Mouse (Mus musculus) neural tube, embryonic 15.5 days (tissue): ENCODE measurements at regions not wholly inside any gene's neighbourhood (a gene's known extent, or its start where the extent isn't known, plus 50 kb on each side); places are given as distances from the start of the nearest gene placed in this dataset.
A peak's percentile ranks its signal among the peaks of the same experiment; 100 is the strongest.

Source experiments
- ATAC-seq: fragments of 200-750 bp; cut with Nextera tagmentation; 2 replicates; pipeline ENCODE4 v1.8.0; 2017; ENCODE audit warnings: mild to moderate bottlenecking, moderate TSS enrichment, moderate library complexity; ENCODE audit not compliant: low FRiP score
- H3K27ac ChIP-seq: fragments of 300-500 bp; sonication (generic); replicated peaks from 2 replicates; pipeline ENCODE4 v1.5.1; 2015; ENCODE audit warnings: mild to moderate bottlenecking, inconsistent platforms
- H3K27me3 ChIP-seq: fragments of 300-500 bp; sonication (generic); replicated peaks from 2 replicates; pipeline ENCODE4 v1.6.1; 2015; ENCODE audit warnings: inconsistent platforms
- H3K36me3 ChIP-seq: fragments of 300-500 bp; sonication (generic); 2 replicates; pipeline ENCODE4 v1.6.1; 2015; ENCODE audit warnings: inconsistent platforms
- H3K4me1 ChIP-seq: fragments of 300-500 bp; sonication (generic); 2 replicates; pipeline ENCODE4 v1.6.1; 2015; ENCODE audit warnings: inconsistent platforms
- H3K4me2 ChIP-seq: fragments of 300-500 bp; sonication (generic); 2 replicates; pipeline ENCODE4 v1.6.1; 2015; ENCODE audit warnings: inconsistent platforms, mild to moderate bottlenecking, moderate library complexity
- H3K4me3 ChIP-seq: fragments of 300-500 bp; sonication (generic); replicated peaks from 2 replicates; pipeline ENCODE4 v1.5.1; 2015; ENCODE audit warnings: mild to moderate bottlenecking, inconsistent platforms
- H3K9ac ChIP-seq: fragments of 300-500 bp; sonication (generic); replicated peaks from 2 replicates; pipeline ENCODE4 v1.6.1; 2015; ENCODE audit warnings: mild to moderate bottlenecking, inconsistent platforms
- H3K9me3 ChIP-seq: fragments of 300-500 bp; sonication (generic); replicated peaks from 2 replicates; pipeline ENCODE4 v1.6.1; 2016; ENCODE audit warnings: inconsistent platforms
- WGBS: fragments of 180-500 bp; shearing (Covaris S2); methylation state at CpG from one replicate; pipeline ENCODE4 v1.1.7; 2015; ENCODE audit warnings: mixed read lengths; 5-methylcytosine and 5-hydroxymethylcytosine counted together

DNA sequence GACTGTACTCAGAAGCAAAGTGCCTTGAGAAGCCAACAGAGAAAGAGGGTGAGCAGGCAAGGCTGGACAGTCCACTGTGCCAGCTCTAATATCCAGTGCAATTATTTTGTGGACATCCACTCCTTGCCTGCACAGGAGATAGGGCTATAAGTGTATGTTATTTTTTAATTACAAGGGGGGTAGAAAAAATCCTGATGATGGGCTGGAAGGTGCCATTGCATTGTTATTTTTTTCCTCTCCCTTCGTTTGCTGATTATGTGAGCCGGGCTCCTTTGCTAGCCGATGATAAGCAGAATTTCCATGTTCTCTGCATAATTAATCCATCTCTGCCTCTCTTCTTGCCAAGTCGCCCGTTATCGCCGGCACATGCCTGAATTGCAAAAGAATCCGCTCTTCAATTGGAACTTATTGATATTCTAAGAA, 399.3 kb downstream of the 9330182O14Rik start:
- ATAC-seq, result no peak
- H3K27ac ChIP-seq, result no peak overlapping the region
- H3K4me3 ChIP-seq, result no peak overlapping the region
- WGBS, result 68% methylated on average over 8 of the region's 8 CpGs
- H3K27me3 ChIP-seq, result no peaks in the 10 kb centered on the region
- peak overlapping the region; percentile 29 for H3K4me2 ChIP-seq
- H3K36me3 ChIP-seq, result no peaks in the 10 kb centered on the region
- no peaks in the 10 kb centered on the region for H3K9me3 ChIP-seq
- H3K4me1 ChIP-seq, result no peaks in the 10 kb centered on the region
- no peak overlapping the region for H3K9ac ChIP-seq

DNA sequence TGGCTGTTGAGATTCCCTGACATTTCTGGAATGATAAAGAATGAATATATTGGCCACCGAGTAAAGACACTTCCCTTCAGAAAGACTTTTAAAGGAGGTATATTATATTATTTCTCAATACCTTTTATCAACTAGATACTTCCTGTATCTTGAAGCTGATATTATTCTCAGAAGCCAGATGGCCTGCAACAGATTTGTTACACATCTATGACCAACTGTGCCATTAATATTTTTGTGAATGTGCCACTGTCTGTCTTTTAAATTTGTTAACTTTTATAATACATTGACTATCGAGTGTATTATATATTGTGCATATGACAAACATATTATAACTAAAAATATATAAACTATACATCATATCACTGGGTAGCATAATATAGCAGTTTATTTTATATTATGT, 427.5 kb downstream of the 9330182O14Rik start:
- ATAC-seq, result no peak
- 90% methylated on average over 2 of the region's 2 CpGs for WGBS
- 0 out of 2 replicates have a peak, but pooled peaks cover 4% of the 10 kb centered on the region for H3K4me1 ChIP-seq

DNA sequence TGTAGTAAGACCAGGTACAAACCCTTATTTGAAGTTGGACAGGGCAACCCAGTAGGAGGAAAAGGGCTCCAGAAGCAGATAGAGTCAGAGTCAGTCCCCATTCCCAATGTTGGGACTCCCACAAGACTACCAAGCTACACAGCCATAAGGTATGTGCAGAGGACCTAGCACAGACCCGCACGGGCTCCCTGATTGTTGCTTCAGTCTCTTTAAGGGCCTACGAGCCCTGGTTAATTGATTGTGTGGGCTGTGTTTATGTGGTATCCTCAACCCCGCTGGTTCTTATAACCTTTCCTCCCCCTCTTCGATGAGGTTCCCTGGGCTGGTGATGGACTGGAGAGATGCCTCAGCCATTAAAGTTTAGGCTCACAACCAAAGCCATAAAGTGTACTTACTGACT, 431.6 kb downstream of the 9330182O14Rik start:
- no peak overlapping the region for H3K4me3 ChIP-seq
- H3K4me1 ChIP-seq, result 0 out of 2 replicates have a peak, but pooled peaks cover 4% of the 10 kb centered on the region
- no peaks in the 10 kb centered on the region for H3K36me3 ChIP-seq
- H3K9ac ChIP-seq, result no peak overlapping the region
- H3K4me2 ChIP-seq, result no peak overlapping the region
- H3K27ac ChIP-seq, result no peak overlapping the region
- 34% methylated on average over 5 of the region's 5 CpGs for WGBS
- no peak for ATAC-seq
- no peaks in the 10 kb centered on the region for H3K9me3 ChIP-seq
- H3K27me3 ChIP-seq, result no peaks in the 10 kb centered on the region

More for the DNA sequence above, 427.5 kb downstream of the 9330182O14Rik start:
- H3K27me3 ChIP-seq, result no peaks in the 10 kb centered on the region
- H3K36me3 ChIP-seq, result no peaks in the 10 kb centered on the region
- no peak overlapping the region for H3K4me3 ChIP-seq
- H3K4me2 ChIP-seq, result no peak overlapping the region
- no peak overlapping the region for H3K9ac ChIP-seq
- no peak overlapping the region for H3K27ac ChIP-seq
- H3K9me3 ChIP-seq, result no peaks in the 10 kb centered on the region

DNA sequence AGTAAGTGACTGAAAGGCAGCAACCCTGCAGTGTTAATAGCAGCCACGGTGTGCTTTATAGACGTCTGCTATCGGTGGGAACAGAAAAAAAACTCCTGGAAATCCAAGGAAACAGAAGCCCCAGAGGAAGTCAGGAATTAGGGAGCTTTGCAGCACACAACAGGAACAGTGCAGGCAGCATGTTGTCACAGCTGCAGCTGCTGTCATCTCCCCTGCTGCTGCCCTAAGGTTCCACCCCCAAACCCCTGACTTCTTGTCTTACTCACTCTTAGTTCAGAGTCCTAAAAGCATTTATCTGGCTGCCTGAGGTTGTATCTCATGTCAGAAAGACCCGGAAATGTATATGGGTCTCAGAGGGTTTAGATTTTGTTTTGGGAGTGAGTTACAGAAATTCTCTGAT, 432.3 kb downstream of the 9330182O14Rik start:
- H3K36me3 ChIP-seq, result no peaks in the 10 kb centered on the region
- H3K27me3 ChIP-seq, result no peaks in the 10 kb centered on the region
- no peak for ATAC-seq
- no peak overlapping the region for H3K9ac ChIP-seq
- no peak overlapping the region for H3K27ac ChIP-seq
- 0 out of 2 replicates have a peak, but pooled peaks cover 4% of the 10 kb centered on the region for H3K4me1 ChIP-seq
- H3K4me2 ChIP-seq, result no peak overlapping the region
- WGBS, result 6% methylated on average over 4 of the region's 4 CpGs
- H3K9me3 ChIP-seq, result no peaks in the 10 kb centered on the region
- H3K4me3 ChIP-seq, result no peak overlapping the region

DNA sequence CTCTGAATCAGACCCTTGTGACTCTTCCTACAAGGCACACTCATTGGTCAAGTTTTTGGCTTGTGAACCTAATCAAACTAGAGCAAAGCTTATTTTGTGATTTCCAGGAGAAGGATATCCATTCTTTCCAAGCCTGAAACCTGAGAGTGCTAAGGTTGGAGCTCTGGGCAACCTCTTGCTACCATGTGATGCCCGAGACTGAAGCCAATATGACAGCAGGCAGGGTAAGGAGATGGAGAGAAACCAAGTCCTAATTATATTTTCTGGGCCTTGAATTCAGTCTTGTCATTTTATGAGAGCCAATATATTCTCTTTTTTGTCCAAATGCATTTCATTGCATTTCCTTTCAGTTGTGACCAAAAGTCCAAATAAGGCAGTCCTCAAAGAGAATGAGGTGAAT, 434.5 kb downstream of the 9330182O14Rik start:
- Histone ChIP-seq H3K9ac (no peak overlapping the region), H3K4me2 (no peak overlapping the region), H3K4me1 (0 out of 2 replicates have a peak, but pooled peaks cover 4% of the 10 kb centered on the region), H3K4me3 (no peak overlapping the region), H3K36me3 (no peaks in the 10 kb centered on the region), H3K27me3 (no peaks in the 10 kb centered on the region), H3K27ac (no peak overlapping the region), H3K9me3 (no peaks in the 10 kb centered on the region)
- ATAC-seq, result no peak
- WGBS, result 91% methylated on average over 1 of the region's 1 CpGs
